Mouse (Mus musculus) heart, embryonic 14.5 days (tissue): Measurements from ENCODE around the gene Adam12. TPM values are rescaled to one million over a fixed set of nuclear protein-coding genes. Genes with fewer than 3 reads are reported as not detected.
"Not testable (repeated sequence)": the region's sequence is repeated elsewhere in the genome, so short reads cannot be mapped to it uniquely, and the experiment has no call there.

Source experiments
- ATAC-seq: fragments of 200-750 bp; cut with Nextera tagmentation; 2 replicates; pipeline ENCODE4 v1.8.0; 2017; ENCODE audit warnings: low read depth, moderate TSS enrichment; ENCODE audit not compliant: insufficient number of reproducible peaks, insufficient read depth, low FRiP score
- H3K27ac ChIP-seq, 2 experiments: fragments of 200-500 bp in 1 of 2; fragments of 300-500 bp in 1 of 2; sonication (generic) in 1 of 2; replicated peaks in 1 of 2; 2 replicates each; pipeline ENCODE4 v1.5.1; 2012 to 2014; ENCODE audit warnings: low read depth in 2 of 2, low read length in 2 of 2, control low read depth in 1 of 2, mild to moderate bottlenecking in 1 of 2, mixed read lengths in 1 of 2; ENCODE audit not compliant: control insufficient read depth in 1 of 2, insufficient read depth in 1 of 2
- H3K27me3 ChIP-seq: fragments of 300-500 bp; sonication (generic); 2 replicates; pipeline ENCODE4 v1.6.1; 2014; ENCODE audit warnings: mild to moderate bottlenecking, low read length, control low read depth; ENCODE audit not compliant: control insufficient read depth, insufficient read depth
- H3K36me3 ChIP-seq: fragments of 300-500 bp; sonication (generic); 2 replicates; pipeline ENCODE4 v1.6.1; 2014; ENCODE audit warnings: mild to moderate bottlenecking, control low read depth, low read length, mixed read lengths; ENCODE audit not compliant: control insufficient read depth, insufficient read depth
- H3K4me1 ChIP-seq, 2 experiments: fragments of 200-500 bp in 1 of 2; fragments of 300-500 bp in 1 of 2; sonication (generic) in 1 of 2; 2 replicates each; pipeline ENCODE4 v1.6.1; 2012 to 2014; ENCODE audit warnings: low read length in 2 of 2, control low read depth in 1 of 2, mixed read lengths in 1 of 2; ENCODE audit not compliant: control insufficient read depth in 2 of 2, insufficient read depth in 2 of 2
- H3K4me2 ChIP-seq: fragments of 300-500 bp; sonication (generic); 2 replicates; pipeline ENCODE4 v1.6.1; 2014; ENCODE audit warnings: mild to moderate bottlenecking, low read length
- H3K4me3 ChIP-seq, 2 experiments: fragments of 200-500 bp in 1 of 2; fragments of 300-500 bp in 1 of 2; sonication (generic) in 1 of 2; 2 replicates each; pipeline ENCODE4 v1.5.1; 2012 to 2014; ENCODE audit warnings: low read length in 2 of 2, mild to moderate bottlenecking in 2 of 2, control low read depth in 1 of 2, low read depth in 1 of 2, moderate library complexity in 1 of 2; ENCODE audit not compliant: control insufficient read depth in 1 of 2, insufficient read depth in 1 of 2
- H3K9ac ChIP-seq: fragments of 300-500 bp; sonication (generic); 2 replicates; pipeline ENCODE4 v1.6.1; 2014; ENCODE audit warnings: mild to moderate bottlenecking, low read length
- H3K9me3 ChIP-seq: fragments of 300-500 bp; sonication (generic); 2 replicates; pipeline ENCODE4 v1.6.1; 2016; ENCODE audit warnings: low read length, control low read depth; ENCODE audit not compliant: control insufficient read depth
- WGBS: fragments of 180-500 bp; shearing (Covaris S2); extraction: QIAGEN DNeasy Blood & Tissue Kit; methylation state at CpG from one replicate; pipeline ENCODE4 v1.1.7; 2014; 5-methylcytosine and 5-hydroxymethylcytosine counted together
- polyA plus RNA-seq: library from polyadenylated mRNA; unstranded; fragments of >200 nt; fragmentation: Nextera tagmentation; extraction: Ambion mirVana; gene quantifications from 2 replicates; pipeline ENCODE4 v1.2.1, GENCODE M21; 2014

The Adam12 gene
- polyA plus RNA-seq, 1 experiment from 2014 or later: 7.3 TPM

- Histone ChIP-seq H3K36me3 (no peaks in the 10 kb centered on the region), H3K4me3 (no peak overlapping the region), H3K9me3 (no peaks in the 10 kb centered on the region), H3K9ac (no peak overlapping the region), H3K27ac (no peak overlapping the region), H3K27me3 (no peaks in the 10 kb centered on the region), H3K4me2 (no peak overlapping the region), H3K4me1 (peaks cover 0 to 2% of the 10 kb centered on the region in 2 experiments; a peak in 2 of 4 replicates)
- ATAC-seq: no peak
- WGBS: 85% methylated on average over 4 of the region's 4 CpGs
Measured at GRCm38 (mm10) chr7:133889986-133890385, 342.0 kb downstream of the Adam12 start.

GRCm38 (mm10) chr7:133888926-133889920, 342.7 kb downstream of the Adam12 start:
- ATAC-seq: no peak
- Histone ChIP-seq H3K9ac (no peak overlapping the region), H3K36me3 (no peaks in the 10 kb centered on the region), H3K27ac (no peak overlapping the region; a peak in 1 of 4 replicates), H3K4me3 (no peak overlapping the region), H3K4me1 (peaks cover 0 to 2% of the 10 kb centered on the region in 2 experiments; a peak in 2 of 4 replicates), H3K9me3 (no peaks in the 10 kb centered on the region), H3K27me3 (no peaks in the 10 kb centered on the region), H3K4me2 (no peak overlapping the region)
- WGBS: 72% methylated on average over 19 of the region's 19 CpGs

- 74% methylated on average over 5 of the region's 9 CpGs for WGBS
- ATAC-seq: not testable (repeated sequence)
Measured at GRCm38 (mm10) chr7:133884759-133885431, 347.1 kb downstream of the Adam12 start.

GRCm38 (mm10) chr7:133879761-133880160, 352.2 kb downstream of the Adam12 start:
- no peak for ATAC-seq
- Histone ChIP-seq H3K27me3 (no peaks in the 10 kb centered on the region), H3K4me3 (no peak overlapping the region), H3K27ac (no peak overlapping the region), H3K9ac (no peak overlapping the region), H3K36me3 (no peaks in the 10 kb centered on the region), H3K4me2 (no peak overlapping the region), H3K4me1 (no peaks in the 10 kb centered on the region), H3K9me3 (no peaks in the 10 kb centered on the region)
- 88% methylated on average over 8 of the region's 8 CpGs for WGBS

More at GRCm38 (mm10) chr7:133884759-133885431, 347.1 kb downstream of the Adam12 start:
- not testable (repeated sequence) for H3K36me3 ChIP-seq, H3K4me1 ChIP-seq, H3K4me3 ChIP-seq, H3K9me3 ChIP-seq, H3K4me2 ChIP-seq, H3K27ac ChIP-seq, H3K9ac ChIP-seq, H3K27me3 ChIP-seq

GRCm38 (mm10) chr7:133876646-133877342, 355.2 kb downstream of the Adam12 start:
- no peaks in the 10 kb centered on the region for H3K9me3 ChIP-seq
- ATAC-seq: no peak
- no peaks in the 10 kb centered on the region for H3K36me3 ChIP-seq
- H3K4me1 ChIP-seq: no peaks in the 10 kb centered on the region
- H3K27me3 ChIP-seq: no peaks in the 10 kb centered on the region
- 68% methylated on average over 17 of the region's 17 CpGs for WGBS
- no peak overlapping the region for H3K4me3 ChIP-seq
- no peak overlapping the region for H3K9ac ChIP-seq
- H3K27ac ChIP-seq: no peak overlapping the region
- H3K4me2 ChIP-seq: no peak overlapping the region

- H3K9me3 ChIP-seq: no peaks in the 10 kb centered on the region
- no peaks in the 10 kb centered on the region for H3K27me3 ChIP-seq
- WGBS: 79% methylated on average over 3 of the region's 3 CpGs
- no peak overlapping the region for H3K9ac ChIP-seq
- no peak overlapping the region for H3K4me3 ChIP-seq
- no peak overlapping the region for H3K27ac ChIP-seq
- H3K4me2 ChIP-seq: no peak overlapping the region
- no peaks in the 10 kb centered on the region for H3K36me3 ChIP-seq
- ATAC-seq: no peak
- no peaks in the 10 kb centered on the region for H3K4me1 ChIP-seq
Measured at GRCm38 (mm10) chr7:133876139-133876538, 355.8 kb downstream of the Adam12 start.

- Histone ChIP-seq H3K4me1 (no peaks in the 10 kb centered on the region), H3K27ac (no peak overlapping the region), H3K36me3 (no peaks in the 10 kb centered on the region), H3K4me3 (no peak overlapping the region), H3K4me2 (no peak overlapping the region), H3K27me3 (no peaks in the 10 kb centered on the region), H3K9me3 (no peaks in the 10 kb centered on the region), H3K9ac (no peak overlapping the region)
- WGBS: 75% methylated on average over 5 of the region's 5 CpGs
- ATAC-seq: no peak
Measured at GRCm38 (mm10) chr7:133872701-133873100, 359.2 kb downstream of the Adam12 start.
